Mouse (Mus musculus) yolk sac, embryonic 10.5 days (tissue): ENCODE measurements around the gene Usp29.

Source experiments
- DNase-seq: peaks from one replicate; pipeline ENCODE4 v3.0.0-alpha.2; 2017; ENCODE audit warnings: low spot score

Gene Usp29

GRCm38 (mm10) chr7:6730241-6730640 is at the start of gene Usp29, which contains the start of gene Peg3:
Gene Usp29 (plus strand): TSS chr7:6730578.
Gene Peg3 (minus strand): TSS chr7:6730431.
- peak; percentile 93 for DNase-seq

GRCm38 (mm10) chr7:6685511-6685910 is 44.9 kb upstream of the Usp29 start:
- DNase-seq: no peak

GRCm38 (mm10) chr7:6696241-6697045 is 33.9 kb upstream of the Usp29 start, which contains the start of gene Zim1:
Gene Zim1 (minus strand): TSS chr7:6696450.
- peak; percentile 87 for DNase-seq

GRCm38 (mm10) chr7:6699230-6699629 is 31.1 kb upstream of the Usp29 start:
- no peak for DNase-seq

GRCm38 (mm10) chr7:6707416-6708015 is 22.9 kb upstream of the Usp29 start:
- no peak for DNase-seq

- no peak for DNase-seq
These were observed 21.8 kb upstream of the Usp29 start for GRCm38 (mm10) chr7:6708451-6709180.

GRCm38 (mm10) chr7:6709396-6709795 is 21.0 kb upstream of the Usp29 start:
- no peak for DNase-seq

- peak; percentile 81 for DNase-seq
These were observed 2.8 kb upstream of the Usp29 start for GRCm38 (mm10) chr7:6727351-6728121.

- peak; percentile 94 for DNase-seq
These were observed 2.0 kb upstream of the Usp29 start for GRCm38 (mm10) chr7:6728263-6728931.

- DNase-seq: peak; percentile 94
These were observed 1.1 kb upstream of the Usp29 start for GRCm38 (mm10) chr7:6729061-6729817.

- peak; percentile 55 for DNase-seq
These were observed 423 bp downstream of the Usp29 start for GRCm38 (mm10) chr7:6730801-6731200.

GRCm38 (mm10) chr7:6731373-6731772 is 995 bp downstream of the Usp29 start:
- DNase-seq: no peak

- DNase-seq: peak; percentile 33
These were observed 1.6 kb downstream of the Usp29 start for GRCm38 (mm10) chr7:6731930-6732329.

GRCm38 (mm10) chr7:6736060-6736459 is 5.7 kb downstream of the Usp29 start:
- DNase-seq: no peak

- peak; percentile 64 for DNase-seq
These were observed 14.0 kb downstream of the Usp29 start for GRCm38 (mm10) chr7:6744281-6744904.

- no peak for DNase-seq
These were observed 18.8 kb downstream of the Usp29 start for GRCm38 (mm10) chr7:6749196-6749595.

- no peak for DNase-seq
These were observed 23.1 kb downstream of the Usp29 start for GRCm38 (mm10) chr7:6753440-6753839.

GRCm38 (mm10) chr7:6756777-6757291 is 26.5 kb downstream of the Usp29 start:
- DNase-seq: no peak

GRCm38 (mm10) chr7:6759698-6760097 is 29.3 kb downstream of the Usp29 start:
- no peak for DNase-seq

- no peak for DNase-seq
These were observed 29.8 kb downstream of the Usp29 start for GRCm38 (mm10) chr7:6760170-6760569.
